Comparison of ENCODE assay signal across 8 mouse cellular contexts in genomic region chr6:77633997-77634396, GRCm38 (mm10).
DNase-seq lines count a peak whose midpoint lies in the region; ATAC-seq and TF ChIP-seq lines count a peak whose summit lies in the region.

No protein-coding gene starts in this region.

- TF ChIP-seq CTCF in layer of hippocampus, adult 2 months (conservative IDR thresholded peaks at IDR 0.05) = peak; percentile 97

- H3K9me3 ChIP-seq in liver, embryonic 12.5 days (replicated peaks) = no peaks in the 10 kb centered on the region

- peak; percentile 23 for DNase-seq in liver
- peak; percentile 68 to 70 for DNase-seq in cerebellum, adult 18-20 months
- DNase-seq in forelimb bud, embryonic 11.5 days (ENCODE audit: low read depth, low spot score) = peak; percentile 36
- peak; percentile 70 to 76 for DNase-seq in layer of hippocampus, adult 2 months (ENCODE audit: low spot score in 2 of 2)
- DNase-seq in lung, postnatal 36 days = peak; percentile 1
- peak; percentile 73 for DNase-seq in right cerebral cortex, postnatal 4 days
- DNase-seq in c-Kit-positive CD71-positive TER-119-positive erythroid progenitor cells, embryonic 14.5 days (ENCODE audit: low spot score) = no peak

- no peaks in the 10 kb centered on the region for H3K36me3 ChIP-seq in liver, embryonic 12.5 days

- H3K4me3 ChIP-seq in liver, embryonic 12.5 days = no peak overlapping the region
- H3K4me3 ChIP-seq in layer of hippocampus, adult 2 months = no peak overlapping the region

- no peaks in the 10 kb centered on the region for H3K27me3 ChIP-seq in liver, embryonic 12.5 days (replicated peaks)

- H3K4me1 ChIP-seq in liver, embryonic 12.5 days = no peaks in the 10 kb centered on the region

- no peak overlapping the region for H3K9ac ChIP-seq in liver, embryonic 12.5 days

- no peak overlapping the region for H3K27ac ChIP-seq in liver, embryonic 12.5 days
- no peak overlapping the region for H3K27ac ChIP-seq in layer of hippocampus, adult 2 months

- 38% methylated on average over 9 of the region's 9 CpGs for WGBS in liver, embryonic 12.5 days (ENCODE audit: insufficient replicate concordance)

- no peak for ATAC-seq in liver, embryonic 12.5 days

- no peak overlapping the region for H3K4me2 ChIP-seq in liver, embryonic 12.5 days
